Mouse (Mus musculus) megakaryocyte progenitor cell, adult 5-6 weeks (primary cell): ENCODE results near the gene Mctp1. TPM values are rescaled to one million over a fixed set of nuclear protein-coding genes. Genes with fewer than 3 reads are reported as not detected.
A peak's percentile ranks its signal among the peaks of the same experiment; 100 is the strongest.
"Not testable (repeated sequence)": the region's sequence is repeated elsewhere in the genome, so short reads cannot be mapped to it uniquely, and the experiment has no call there.

ENCODE experiments used
- ATAC-seq: replicated peaks from 2 replicates; pipeline ENCODE4 v1.8.0; 2016; ENCODE audit warnings: mild to moderate bottlenecking, moderate TSS enrichment, inconsistent platforms; ENCODE audit not compliant: poor library complexity
- total RNA-seq, 2 experiments: library from RNA; stranded (forward) in 1 of 2; stranded (reverse) in 1 of 2; fragments of 157-497, 149-512 nt in 1 of 2; fragments of 200-1000 nt in 1 of 2; gene quantifications; 2 replicates each; pipeline versions ENCODE4 v1.2.3 to v1.2.4; 2015 to 2017

Mctp1 gene
- total RNA-seq, 2 experiments from 2014 or later, result 68.6 to 71.7 TPM

DNA sequence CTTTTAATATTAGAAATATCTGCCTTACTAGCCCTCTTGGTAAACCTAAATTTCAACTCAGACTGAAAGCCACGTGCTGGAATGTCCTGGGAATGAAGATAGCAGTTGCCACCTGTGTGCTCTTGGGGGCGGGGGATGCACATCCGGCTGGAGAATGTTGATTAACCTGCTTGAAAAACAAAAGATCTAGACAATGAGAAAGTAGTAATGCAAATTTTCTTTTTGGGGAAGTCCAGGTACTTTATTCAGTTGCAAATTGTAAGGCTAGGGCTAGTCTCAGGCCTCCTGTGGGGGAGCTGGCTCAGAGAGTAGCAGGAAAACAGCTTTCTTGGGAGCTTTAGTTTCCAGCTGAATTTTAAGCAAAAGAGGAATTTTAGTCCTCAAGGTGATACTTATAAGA, 67.2 kb downstream of the Mctp1 start:
- not testable (repeated sequence) for ATAC-seq

DNA sequence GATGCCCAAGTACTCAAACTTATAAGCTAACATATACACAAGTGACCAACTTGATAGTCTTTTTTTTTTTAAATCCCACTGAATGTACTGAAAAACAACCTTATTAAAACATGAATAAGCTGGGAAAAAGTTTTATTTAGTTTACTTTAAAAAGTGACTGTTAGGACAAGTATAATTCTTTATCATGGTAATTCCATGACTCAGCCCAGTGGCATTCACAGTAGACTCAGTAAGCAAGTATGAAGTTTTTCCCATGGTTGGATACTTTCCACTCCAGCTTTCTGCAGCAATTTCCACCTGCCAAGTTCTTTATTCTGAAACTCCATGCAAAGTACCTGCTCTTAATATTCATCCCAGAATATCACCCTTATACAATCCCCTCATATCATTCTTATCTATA, 97.3 kb downstream of the Mctp1 start:
- ATAC-seq, result no peak

DNA sequence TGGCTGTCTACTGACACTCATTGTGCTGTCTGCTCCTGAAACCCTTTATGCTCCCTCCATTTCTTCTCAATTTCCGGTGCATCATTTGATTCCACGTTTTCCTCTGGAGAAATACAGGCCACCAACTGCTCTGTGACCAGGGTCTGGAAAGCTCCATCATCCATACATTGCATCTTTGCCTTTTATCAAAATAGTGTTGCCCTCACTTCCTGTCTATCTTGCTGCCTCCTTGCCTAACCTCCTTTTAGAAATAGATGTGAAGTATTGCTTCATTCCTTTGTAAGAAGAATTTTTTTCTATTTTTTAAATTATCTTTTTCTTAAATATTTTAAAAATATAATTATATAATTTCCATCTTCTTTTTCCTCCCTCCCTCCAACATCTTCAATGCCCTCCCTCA, 98.7 kb downstream of the Mctp1 start:
- peak; percentile 66 for ATAC-seq

DNA sequence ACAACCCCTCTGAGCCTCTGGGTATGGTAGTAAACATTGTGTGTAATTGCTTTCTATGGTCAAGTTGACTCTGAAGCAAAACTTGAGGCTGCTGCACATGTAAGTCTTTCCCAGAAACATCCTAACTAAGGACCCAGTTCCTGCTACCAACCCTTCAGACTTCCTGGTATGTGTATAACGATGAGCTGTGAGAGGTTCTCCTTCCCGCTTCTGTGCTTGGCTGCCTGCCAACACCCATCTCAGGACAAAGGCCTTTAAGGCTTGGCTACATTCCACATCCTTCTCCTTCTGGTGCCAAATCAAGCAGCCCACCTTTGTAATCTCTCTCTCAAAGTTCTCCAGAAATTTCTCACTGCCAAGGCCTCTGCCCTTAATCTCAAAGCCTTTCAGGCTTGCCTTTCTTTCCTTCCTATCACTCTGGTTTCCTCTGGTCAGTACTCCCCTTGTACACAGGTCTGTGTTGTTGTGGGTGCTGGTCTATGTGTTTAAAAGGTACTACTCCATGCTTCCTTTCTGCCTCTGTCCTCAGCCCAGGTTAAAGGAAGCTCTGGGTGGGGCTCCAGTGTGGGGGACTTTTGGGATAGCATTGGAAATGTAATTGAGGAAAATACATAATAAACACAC, 99.9 kb downstream of the Mctp1 start:
- peak; percentile 72 for ATAC-seq

DNA sequence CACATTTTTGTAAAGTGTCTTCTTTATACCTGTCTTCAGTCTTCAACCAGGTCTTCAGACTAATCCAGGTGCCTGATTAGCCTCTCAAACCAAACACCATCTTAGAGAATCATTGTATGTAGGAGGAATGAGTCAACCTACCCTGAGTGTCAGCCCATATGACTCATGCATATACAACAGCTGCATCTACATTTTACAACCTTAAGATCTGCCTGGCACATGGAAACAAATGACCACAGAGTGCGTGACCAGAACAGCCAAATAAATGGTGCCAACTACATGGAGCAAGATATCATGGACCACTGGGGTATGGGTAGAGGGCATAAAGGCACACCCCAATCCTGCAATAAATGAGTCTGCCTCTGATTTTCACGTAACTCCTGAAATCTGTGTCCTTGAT, 131.6 kb downstream of the Mctp1 start:
- ATAC-seq, result no peak

GRCm38 (mm10) chr13:76523170-76523569, 138.8 kb downstream of the Mctp1 start:
- ATAC-seq, result no peak

GRCm38 (mm10) chr13:76527326-76527725, 143.0 kb downstream of the Mctp1 start:
- ATAC-seq, result no peak

GRCm38 (mm10) chr13:76527751-76528150, 143.4 kb downstream of the Mctp1 start:
- ATAC-seq, result no peak

DNA sequence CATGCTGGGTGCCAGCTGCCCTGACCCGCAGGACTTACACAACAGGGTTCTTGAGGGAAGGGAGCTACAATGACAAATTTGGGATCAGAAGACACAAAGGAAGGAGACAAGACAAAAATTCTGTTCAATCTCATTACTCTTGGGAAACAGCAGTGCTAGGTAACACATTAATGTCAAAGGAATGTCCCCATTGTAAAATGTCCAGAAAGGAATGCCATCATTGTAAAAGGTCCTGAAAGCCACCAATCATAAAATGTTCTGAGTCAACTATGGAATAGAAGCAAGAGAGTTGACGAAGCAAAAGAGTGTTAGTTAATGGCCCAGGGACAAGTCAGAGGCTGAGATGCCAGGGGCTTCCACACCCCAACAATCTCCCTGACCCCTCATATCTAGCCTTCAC, 145.6 kb downstream of the Mctp1 start:
- no peak for ATAC-seq

- no peak for ATAC-seq
Observed at GRCm38 (mm10) chr13:76530867-76531504, 146.7 kb downstream of the Mctp1 start.

- ATAC-seq, result no peak
Observed at GRCm38 (mm10) chr13:76547854-76548253, 163.5 kb downstream of the Mctp1 start.

- ATAC-seq, result peak; percentile 68
Observed at GRCm38 (mm10) chr13:76560918-76561317, 176.6 kb downstream of the Mctp1 start.

- peak; percentile 76 for ATAC-seq
Observed at GRCm38 (mm10) chr13:76561594-76561993, 177.3 kb downstream of the Mctp1 start.

- no peak for ATAC-seq
Observed at GRCm38 (mm10) chr13:76564061-76564460, 179.7 kb downstream of the Mctp1 start.

- peak; percentile 45 for ATAC-seq
Observed at GRCm38 (mm10) chr13:76566024-76566423, 181.7 kb downstream of the Mctp1 start.

DNA sequence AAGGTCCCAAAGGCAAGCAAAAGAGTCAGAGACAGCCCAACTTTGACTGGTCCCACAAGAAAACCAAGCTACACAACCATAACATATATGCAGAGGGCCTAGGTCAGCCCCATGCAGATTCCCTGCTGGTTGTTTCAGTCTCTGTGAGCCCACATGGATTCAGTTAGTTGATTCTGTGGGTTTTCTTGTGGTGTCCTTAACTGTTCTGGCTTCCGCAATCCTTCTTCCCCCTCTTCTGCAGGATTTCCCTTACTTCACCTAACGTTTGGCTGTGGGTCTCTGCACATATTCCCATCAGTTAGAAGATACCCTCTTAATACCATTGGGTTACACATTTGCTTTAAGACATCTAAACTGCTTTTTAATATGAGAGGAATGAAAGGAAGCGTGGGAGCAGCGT, 183.1 kb downstream of the Mctp1 start:
- peak; percentile 82 for ATAC-seq

GRCm38 (mm10) chr13:76568569-76569211, 184.4 kb downstream of the Mctp1 start:
- peak; percentile 59 for ATAC-seq

GRCm38 (mm10) chr13:76579414-76579813, 195.1 kb downstream of the Mctp1 start:
- ATAC-seq, result peak; percentile 100

- no peak for ATAC-seq
Observed at GRCm38 (mm10) chr13:76585447-76585846, 201.1 kb downstream of the Mctp1 start.

- not testable (repeated sequence) for ATAC-seq
Observed at GRCm38 (mm10) chr13:76590709-76591108, 206.4 kb downstream of the Mctp1 start.

GRCm38 (mm10) chr13:76591189-76591588, 206.9 kb downstream of the Mctp1 start:
- ATAC-seq, result peak; percentile 70

DNA sequence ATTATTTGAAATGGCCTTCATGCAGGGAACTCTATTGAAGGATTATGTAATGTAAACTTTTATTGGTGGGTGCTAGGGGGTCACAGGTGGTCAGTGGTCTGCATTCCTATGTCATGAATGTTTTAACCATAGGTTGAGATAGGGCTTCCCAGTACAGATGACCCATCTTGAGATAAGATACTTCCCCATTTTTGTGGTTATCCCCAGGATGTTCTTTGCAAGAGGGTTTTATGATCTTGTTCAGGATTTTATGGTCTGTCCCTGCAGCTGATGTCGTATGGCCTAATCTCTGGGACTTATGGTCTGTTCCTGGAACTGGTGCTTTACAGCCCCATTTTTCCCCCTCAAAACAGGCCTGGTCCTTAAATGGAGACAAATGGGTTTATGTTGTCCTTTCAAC, 207.4 kb downstream of the Mctp1 start:
- peak; percentile 73 for ATAC-seq
